Mouse (Mus musculus): ENCODE data around the gene Ppp3ca. TPM values are rescaled to one million over a fixed set of nuclear protein-coding genes. Genes with fewer than 3 reads are reported as not detected.

The Ppp3ca gene
- polyA plus RNA-seq, 1 experiment = 9.7 TPM

- H3K79me2 ChIP-seq (ENCODE audit: control insufficient read depth, insufficient read depth) = peaks cover 64% of the 10 kb centered on the region
- H3ac ChIP-seq (ENCODE audit: control insufficient read depth, insufficient read length, low read depth) = peak overlapping the region; percentile 12
- peak overlapping the region; percentile 60 for H3K4me3 ChIP-seq (ENCODE audit: insufficient read depth, poor library complexity, severe bottlenecking)
- H3K79me3 ChIP-seq (ENCODE audit: low read depth) = peaks cover 27% of the 10 kb centered on the region
- H3K27me3 ChIP-seq (ENCODE audit: control insufficient read depth, insufficient read depth, insufficient read length) = no peaks in the 10 kb centered on the region
- no peaks in the 10 kb centered on the region for H3K36me3 ChIP-seq (ENCODE audit: control insufficient read depth, insufficient read depth)
- TF ChIP-seq USF1 (IDR thresholded peaks at IDR 0.05; ENCODE audit: low read depth) (no peak), MYOG (IDR thresholded peaks at IDR 0.05; ENCODE audit: control insufficient read depth, extremely low read depth, insufficient read length) (no peak), MAX (IDR thresholded peaks at IDR 0.05) (no peak), FOSL1 (IDR thresholded peaks at IDR 0.05; ENCODE audit: insufficient read depth, low read length, poor library complexity, severe bottlenecking) (no peak), MYOD1 (IDR thresholded peaks at IDR 0.05; ENCODE audit: control insufficient read depth, insufficient read length, low read depth) (no peak), CTCF (IDR thresholded peaks at IDR 0.05; ENCODE audit: control insufficient read depth, insufficient read depth, insufficient read length) (no peak), CEBPB (IDR thresholded peaks at IDR 0.05; ENCODE audit: low read depth) (no peak)
Observed at GRCm38 (mm10) chr3:136671940-136672278, 2.0 kb downstream of the Ppp3ca start.

- TF ChIP-seq FOSL1 (IDR thresholded peaks at IDR 0.05; ENCODE audit: insufficient read depth, low read length, poor library complexity, severe bottlenecking) = no peak
- no peak for TF ChIP-seq CTCF (IDR thresholded peaks at IDR 0.05; ENCODE audit: control insufficient read depth, insufficient read depth, insufficient read length)
- no peak for TF ChIP-seq USF1 (IDR thresholded peaks at IDR 0.05; ENCODE audit: low read depth)
- no peak for TF ChIP-seq MAX (IDR thresholded peaks at IDR 0.05)
- TF ChIP-seq MYOD1 (IDR thresholded peaks at IDR 0.05; ENCODE audit: control insufficient read depth, insufficient read length, low read depth) = no peak
- TF ChIP-seq CEBPB (IDR thresholded peaks at IDR 0.05; ENCODE audit: low read depth) = no peak
- Histone ChIP-seq H3K4me3 (ENCODE audit: insufficient read depth, poor library complexity, severe bottlenecking) (no peak overlapping the region), H3K79me3 (ENCODE audit: low read depth) (peaks cover 32% of the 10 kb centered on the region), H3K79me2 (ENCODE audit: control insufficient read depth, insufficient read depth) (peaks cover 74% of the 10 kb centered on the region), H3ac (ENCODE audit: control insufficient read depth, insufficient read length, low read depth) (no peak overlapping the region), H3K27me3 (ENCODE audit: control insufficient read depth, insufficient read depth, insufficient read length) (no peaks in the 10 kb centered on the region), H3K36me3 (ENCODE audit: control insufficient read depth, insufficient read depth) (no peaks in the 10 kb centered on the region)
Observed at GRCm38 (mm10) chr3:136672870-136673269, 2.9 kb downstream of the Ppp3ca start.

- no peaks in the 10 kb centered on the region for H3K36me3 ChIP-seq (ENCODE audit: control insufficient read depth, insufficient read depth)
- peaks cover 78% of the 10 kb centered on the region for H3K79me2 ChIP-seq (ENCODE audit: control insufficient read depth, insufficient read depth)
- no peak overlapping the region for H3ac ChIP-seq (ENCODE audit: control insufficient read depth, insufficient read length, low read depth)
- H3K4me3 ChIP-seq (ENCODE audit: insufficient read depth, poor library complexity, severe bottlenecking) = no peak overlapping the region
- peaks cover 32% of the 10 kb centered on the region for H3K79me3 ChIP-seq (ENCODE audit: low read depth)
- no peaks in the 10 kb centered on the region for H3K27me3 ChIP-seq (ENCODE audit: control insufficient read depth, insufficient read depth, insufficient read length)
- no peak for TF ChIP-seq MYOG (IDR thresholded peaks at IDR 0.05; ENCODE audit: control insufficient read depth, extremely low read depth, insufficient read length)
- no peak for TF ChIP-seq CTCF (IDR thresholded peaks at IDR 0.05; ENCODE audit: control insufficient read depth, insufficient read depth, insufficient read length)
- TF ChIP-seq CEBPB (IDR thresholded peaks at IDR 0.05; ENCODE audit: low read depth) = no peak
- no peak for TF ChIP-seq MYOD1 (IDR thresholded peaks at IDR 0.05; ENCODE audit: control insufficient read depth, insufficient read length, low read depth)
- TF ChIP-seq FOSL1 (IDR thresholded peaks at IDR 0.05; ENCODE audit: insufficient read depth, low read length, poor library complexity, severe bottlenecking) = no peak
- no peak for TF ChIP-seq USF1 (IDR thresholded peaks at IDR 0.05; ENCODE audit: low read depth)
- no peak for TF ChIP-seq MAX (IDR thresholded peaks at IDR 0.05)
Observed at GRCm38 (mm10) chr3:136673363-136673762, 3.4 kb downstream of the Ppp3ca start.

- TF ChIP-seq USF1 (IDR thresholded peaks at IDR 0.05; ENCODE audit: low read depth) (no peak), MAX (IDR thresholded peaks at IDR 0.05) (no peak), MYOG (IDR thresholded peaks at IDR 0.05; ENCODE audit: control insufficient read depth, extremely low read depth, insufficient read length) (no peak), MYOD1 (IDR thresholded peaks at IDR 0.05; ENCODE audit: control insufficient read depth, insufficient read length, low read depth) (no peak), CEBPB (IDR thresholded peaks at IDR 0.05; ENCODE audit: low read depth) (no peak), FOSL1 (IDR thresholded peaks at IDR 0.05; ENCODE audit: insufficient read depth, low read length, poor library complexity, severe bottlenecking) (no peak), CTCF (IDR thresholded peaks at IDR 0.05; ENCODE audit: control insufficient read depth, insufficient read depth, insufficient read length) (no peak)
- Histone ChIP-seq H3K79me2 (ENCODE audit: control insufficient read depth, insufficient read depth) (peaks cover 90% of the 10 kb centered on the region), H3K27me3 (ENCODE audit: control insufficient read depth, insufficient read depth, insufficient read length) (no peaks in the 10 kb centered on the region), H3K79me3 (ENCODE audit: low read depth) (peaks cover 42% of the 10 kb centered on the region), H3ac (ENCODE audit: control insufficient read depth, insufficient read length, low read depth) (no peak overlapping the region), H3K36me3 (ENCODE audit: control insufficient read depth, insufficient read depth) (no peaks in the 10 kb centered on the region), H3K4me3 (ENCODE audit: insufficient read depth, poor library complexity, severe bottlenecking) (no peak overlapping the region)
Observed at GRCm38 (mm10) chr3:136674486-136674885, 4.6 kb downstream of the Ppp3ca start.

GRCm38 (mm10) chr3:136676991-136677390 lies 7.1 kb downstream of the Ppp3ca start:
- Histone ChIP-seq H3K4me3 (ENCODE audit: insufficient read depth, poor library complexity, severe bottlenecking) (no peak overlapping the region), H3ac (ENCODE audit: control insufficient read depth, insufficient read length, low read depth) (no peak overlapping the region), H3K27me3 (ENCODE audit: control insufficient read depth, insufficient read depth, insufficient read length) (no peaks in the 10 kb centered on the region), H3K36me3 (ENCODE audit: control insufficient read depth, insufficient read depth) (no peaks in the 10 kb centered on the region), H3K79me3 (ENCODE audit: low read depth) (peaks cover 55% of the 10 kb centered on the region), H3K79me2 (ENCODE audit: control insufficient read depth, insufficient read depth) (peaks cover 100% of the 10 kb centered on the region)
- no peak for TF ChIP-seq FOSL1 (IDR thresholded peaks at IDR 0.05; ENCODE audit: insufficient read depth, low read length, poor library complexity, severe bottlenecking)
- TF ChIP-seq USF1 (IDR thresholded peaks at IDR 0.05; ENCODE audit: low read depth) = no peak
- TF ChIP-seq MYOD1 (IDR thresholded peaks at IDR 0.05; ENCODE audit: control insufficient read depth, insufficient read length, low read depth) = no peak
- no peak for TF ChIP-seq MAX (IDR thresholded peaks at IDR 0.05)
- no peak for TF ChIP-seq CEBPB (IDR thresholded peaks at IDR 0.05; ENCODE audit: low read depth)
- no peak for TF ChIP-seq CTCF (IDR thresholded peaks at IDR 0.05; ENCODE audit: control insufficient read depth, insufficient read depth, insufficient read length)
- TF ChIP-seq MYOG (IDR thresholded peaks at IDR 0.05; ENCODE audit: control insufficient read depth, extremely low read depth, insufficient read length) = no peak

- no peak overlapping the region for H3K4me3 ChIP-seq (ENCODE audit: insufficient read depth, poor library complexity, severe bottlenecking)
- H3K36me3 ChIP-seq (ENCODE audit: control insufficient read depth, insufficient read depth) = no peaks in the 10 kb centered on the region
- H3ac ChIP-seq (ENCODE audit: control insufficient read depth, insufficient read length, low read depth) = no peak overlapping the region
- H3K27me3 ChIP-seq (ENCODE audit: control insufficient read depth, insufficient read depth, insufficient read length) = no peaks in the 10 kb centered on the region
- peaks cover 52% of the 10 kb centered on the region for H3K79me3 ChIP-seq (ENCODE audit: low read depth)
- TF ChIP-seq MYOD1 (IDR thresholded peaks at IDR 0.05; ENCODE audit: control insufficient read depth, insufficient read length, low read depth) = no peak
- TF ChIP-seq CEBPB (IDR thresholded peaks at IDR 0.05; ENCODE audit: low read depth) = no peak
- no peak for TF ChIP-seq FOSL1 (IDR thresholded peaks at IDR 0.05; ENCODE audit: insufficient read depth, low read length, poor library complexity, severe bottlenecking)
- no peak for TF ChIP-seq CTCF (IDR thresholded peaks at IDR 0.05; ENCODE audit: control insufficient read depth, insufficient read depth, insufficient read length)
- no peak for TF ChIP-seq USF1 (IDR thresholded peaks at IDR 0.05; ENCODE audit: low read depth)
- no peak for TF ChIP-seq MAX (IDR thresholded peaks at IDR 0.05)
- no peak for TF ChIP-seq MYOG (IDR thresholded peaks at IDR 0.05; ENCODE audit: control insufficient read depth, extremely low read depth, insufficient read length)
- peaks cover 100% of the 10 kb centered on the region for H3K79me2 ChIP-seq (ENCODE audit: control insufficient read depth, insufficient read depth)
Observed at GRCm38 (mm10) chr3:136678386-136678785, 8.5 kb downstream of the Ppp3ca start.
